Mouse (Mus musculus) WW6 (cell line): ENCODE measurements around the gene Gm45234.
A peak's percentile ranks its signal among the peaks of the same experiment; 100 is the strongest.
"Not testable (repeated sequence)": the region's sequence is repeated elsewhere in the genome, so short reads cannot be mapped to it uniquely, and the experiment has no call there.

ENCODE experiments used
- DNase-seq: peaks from one replicate; pipeline ENCODE4 v3.0.0-alpha.2; 2013; ENCODE audit warnings: low read depth, low spot score

Gm45234 gene

DNA sequence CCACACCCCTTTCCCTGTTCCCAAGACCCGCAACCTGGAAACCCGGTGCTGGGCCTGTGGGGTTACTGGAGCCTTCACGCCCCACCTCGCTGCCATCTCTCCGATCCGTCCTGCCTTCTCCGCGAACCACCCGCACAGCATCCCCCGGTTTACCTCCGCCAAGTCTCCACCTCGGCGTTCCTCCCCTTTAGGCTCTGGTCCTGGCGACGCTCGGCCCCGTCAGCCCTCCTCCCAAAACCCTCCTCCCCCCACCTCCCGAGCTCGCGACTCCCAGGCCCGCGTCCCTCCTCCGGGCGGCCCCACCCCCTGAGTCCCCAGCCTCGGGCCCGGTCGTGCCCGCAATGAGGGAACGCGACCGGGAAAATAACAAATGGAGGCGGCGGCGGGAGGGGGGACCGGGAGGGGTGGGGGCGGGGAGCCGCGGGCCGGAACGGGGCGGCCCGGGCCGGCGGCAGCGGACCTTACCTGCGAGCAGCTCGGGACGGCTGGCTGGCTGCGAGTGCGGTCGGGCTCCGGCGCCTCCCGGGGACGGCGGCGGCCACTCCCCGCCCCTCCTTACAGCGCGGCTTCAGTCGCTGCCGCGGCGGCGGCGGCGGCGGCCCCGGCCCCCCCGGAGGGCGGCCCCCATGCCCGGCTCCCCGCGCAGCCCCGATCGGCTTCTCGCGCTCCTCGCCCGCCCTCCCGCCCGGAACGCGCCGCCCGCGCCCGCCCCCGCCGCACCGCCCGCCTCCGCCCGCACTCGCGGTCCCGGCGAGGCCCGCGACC lies at the start of gene Gm45234, which contains the start of gene Atn1:
TSS of gene Gm45234 (minus strand) at position 191 of the 765 bp plus-strand sequence.
TSS of gene Atn1 (minus strand) at position 694 of the 765 bp plus-strand sequence.
- no peak for DNase-seq

DNA sequence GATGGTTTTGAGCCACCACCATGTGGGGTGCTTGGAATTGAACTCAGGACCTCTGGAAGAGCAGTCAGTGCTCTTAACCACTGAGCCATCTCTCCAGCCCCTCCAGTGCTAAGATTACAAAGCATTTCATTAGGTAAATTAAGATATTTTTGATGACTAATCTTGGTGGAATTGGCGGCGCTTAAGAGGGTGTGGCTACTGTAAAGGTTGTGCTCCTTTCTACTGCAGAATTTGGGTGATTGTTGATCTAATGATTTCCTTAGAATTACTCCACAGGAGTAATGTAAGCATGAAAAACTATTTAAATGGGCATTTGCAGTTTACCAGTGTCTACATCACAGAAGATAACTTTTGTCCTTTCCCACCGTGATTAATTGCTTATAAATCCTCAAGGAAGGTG lies 48.5 kb upstream of the Gm45234 start:
- DNase-seq, result no peak

DNA sequence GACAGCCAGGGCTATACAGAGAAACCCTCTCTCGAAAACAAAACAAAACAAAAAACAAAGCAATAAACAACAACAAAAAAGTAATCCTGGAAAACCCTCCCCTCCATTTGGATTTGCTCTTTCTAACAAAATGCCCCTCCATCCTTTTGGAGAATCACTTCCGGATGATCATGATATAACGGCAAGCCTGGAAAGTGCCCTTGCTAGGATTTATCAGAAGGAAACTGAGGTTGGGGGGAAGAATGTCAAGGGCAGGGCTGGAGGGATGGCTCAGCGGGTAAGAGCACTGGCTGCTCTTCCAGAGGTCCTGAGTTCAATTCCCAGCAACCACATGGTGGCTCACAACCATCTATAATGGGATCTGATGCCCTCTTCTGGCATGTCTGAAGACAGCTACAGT lies 47.9 kb upstream of the Gm45234 start:
- DNase-seq, result not testable (repeated sequence)

DNA sequence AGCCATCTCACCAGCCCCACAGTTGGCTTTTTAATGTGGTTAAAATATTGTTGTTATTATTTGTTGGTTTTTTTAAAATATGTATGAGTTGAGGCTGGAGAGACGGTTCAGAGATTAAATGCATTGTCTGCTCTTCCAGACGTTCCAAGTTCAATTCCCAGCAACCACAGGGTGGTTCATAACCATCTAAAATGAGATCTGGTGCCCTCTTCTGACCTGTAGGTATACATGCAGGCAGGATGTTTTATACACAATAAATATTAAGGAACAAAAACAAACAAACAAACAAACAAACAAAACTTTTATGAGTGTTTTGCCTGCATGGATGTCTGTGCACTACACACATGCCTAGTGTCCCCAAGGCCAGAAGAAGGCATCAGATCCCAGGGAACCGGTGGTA lies 47.2 kb upstream of the Gm45234 start:
- no peak for DNase-seq

DNA sequence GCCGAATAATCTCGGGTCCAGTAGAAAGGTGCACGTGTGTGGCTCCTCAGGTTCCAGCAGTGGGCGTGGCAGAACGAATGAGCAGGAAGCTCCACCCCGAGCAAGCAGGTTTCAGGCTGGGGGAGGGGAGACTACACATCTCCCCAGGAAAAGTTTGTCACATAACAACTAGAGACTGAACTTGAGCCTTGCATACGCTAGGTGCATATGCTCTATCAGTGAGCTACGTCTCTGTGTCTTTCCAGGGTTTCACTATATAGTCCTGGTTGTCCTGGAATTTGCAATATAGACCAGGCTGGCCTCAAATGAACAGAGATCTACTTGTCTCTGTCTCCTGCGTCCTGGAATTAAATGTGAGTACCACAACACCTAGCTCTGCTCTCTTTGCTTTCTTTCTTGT lies 46.6 kb upstream of the Gm45234 start:
- DNase-seq, result not testable (repeated sequence)

DNA sequence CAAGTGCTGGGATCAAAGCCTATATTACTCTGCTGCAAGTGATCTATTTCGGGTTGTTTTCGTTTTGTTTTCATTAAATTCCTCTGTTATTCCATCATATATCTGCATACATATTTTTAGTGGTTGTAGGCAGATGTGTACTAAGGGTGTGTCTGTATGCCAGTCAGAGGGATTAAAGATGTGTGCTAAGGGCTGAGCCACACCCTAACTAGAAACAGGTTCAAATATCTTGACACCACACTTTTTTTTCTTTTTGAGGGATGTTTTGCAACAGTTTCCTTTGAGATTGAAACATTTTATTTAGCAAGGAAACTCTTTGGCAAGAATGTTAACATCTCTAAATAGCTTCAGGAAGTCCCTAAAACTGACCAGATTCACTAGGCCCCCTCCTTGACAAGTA lies 40.4 kb upstream of the Gm45234 start:
- DNase-seq, result no peak

DNA sequence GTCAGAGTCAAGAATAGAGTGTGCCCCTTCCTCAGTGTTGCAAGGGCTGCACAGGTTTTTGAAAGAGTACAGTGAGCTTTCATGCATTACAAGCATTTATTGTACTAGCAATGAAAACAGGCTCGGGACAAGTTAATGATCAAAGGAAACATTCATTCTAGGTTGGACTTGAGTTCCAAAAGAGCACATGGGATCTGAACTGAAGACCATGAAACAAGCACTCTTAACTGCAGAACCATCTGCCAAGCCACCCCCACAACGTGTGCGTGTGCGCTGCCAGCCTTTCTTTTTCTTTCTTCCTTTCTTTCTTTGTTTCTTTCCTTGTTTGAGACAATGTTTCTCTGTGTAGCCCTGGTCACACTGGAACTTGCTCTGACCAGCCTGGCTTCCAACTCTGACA lies 40.0 kb upstream of the Gm45234 start:
- DNase-seq, result no peak

DNA sequence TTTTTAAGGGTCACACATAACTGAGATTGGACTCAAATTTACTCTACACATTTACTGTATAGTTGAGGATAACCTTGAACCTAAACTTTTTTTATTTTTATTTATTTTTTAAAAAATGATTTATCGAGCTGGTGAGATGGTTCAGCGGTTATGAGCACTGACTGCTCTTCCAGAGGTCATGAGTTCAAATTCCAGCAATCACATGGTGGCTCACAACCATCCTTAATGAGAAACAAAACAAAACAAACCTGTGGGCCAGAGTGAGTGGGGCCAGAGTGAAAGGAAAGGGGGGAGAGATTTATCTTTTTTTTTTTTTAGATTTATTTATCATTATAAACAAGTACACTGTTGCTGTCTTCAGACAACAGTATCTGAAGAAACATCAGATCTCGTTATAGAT lies 36.1 kb upstream of the Gm45234 start:
- DNase-seq, result no peak

DNA sequence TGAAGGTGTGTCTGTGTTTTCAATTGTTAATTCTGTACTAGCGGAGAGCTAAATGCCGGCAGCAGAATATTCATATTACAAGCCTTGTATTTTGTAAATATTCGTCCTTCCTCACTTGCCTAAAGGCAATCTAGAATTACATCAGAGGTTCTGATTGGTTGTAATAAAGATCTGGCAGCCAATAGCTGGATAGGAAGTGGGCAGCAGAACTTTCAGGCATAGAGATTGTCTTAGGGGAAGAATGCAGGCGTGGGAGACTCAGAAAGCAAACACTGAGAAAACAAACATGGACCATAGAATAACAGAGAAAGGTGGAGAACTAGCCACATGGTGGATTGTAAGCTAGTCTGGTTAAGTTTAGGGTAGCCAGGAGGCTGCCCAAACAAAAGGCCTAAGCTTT lies 34.3 kb upstream of the Gm45234 start:
- DNase-seq, result no peak

DNA sequence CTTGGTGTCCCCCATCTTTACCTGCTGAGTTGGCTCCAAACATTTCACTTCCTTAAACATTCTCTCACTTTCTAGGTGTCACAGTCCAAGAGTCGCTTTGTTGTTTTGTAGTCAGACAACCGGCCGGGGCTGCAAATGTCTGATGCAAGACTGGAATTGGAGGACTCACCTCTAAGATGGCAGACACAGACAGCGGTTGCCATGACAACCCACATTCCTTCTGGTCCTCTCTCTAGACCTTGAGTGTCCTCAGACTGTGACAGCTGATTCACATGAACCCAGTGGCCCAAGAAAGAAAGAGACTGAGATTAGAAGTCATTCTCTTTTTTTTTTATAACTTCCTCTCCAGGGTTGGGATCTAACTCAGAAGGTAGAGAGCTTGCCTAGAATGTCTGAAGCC lies 33.7 kb upstream of the Gm45234 start:
- no peak for DNase-seq

DNA sequence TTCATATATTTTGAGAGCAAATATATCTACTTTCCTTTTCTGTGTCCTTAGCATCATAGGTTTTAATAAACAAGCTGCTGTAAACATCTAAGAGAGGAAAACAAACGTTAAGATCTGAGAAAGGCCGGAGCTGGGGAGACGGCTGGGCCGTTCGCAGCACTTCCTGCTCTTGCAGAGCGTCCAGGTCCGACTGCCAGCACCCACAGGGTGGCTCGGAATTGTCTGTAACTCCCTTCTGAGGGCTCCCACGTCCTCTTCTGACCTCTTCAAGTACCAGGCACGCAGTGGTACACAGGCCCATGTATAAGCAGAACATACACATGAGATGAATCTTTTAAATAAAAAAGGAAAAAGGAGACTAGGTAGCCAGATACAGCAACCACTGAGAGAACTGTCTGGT lies 31.9 kb upstream of the Gm45234 start:
- no peak for DNase-seq

DNA sequence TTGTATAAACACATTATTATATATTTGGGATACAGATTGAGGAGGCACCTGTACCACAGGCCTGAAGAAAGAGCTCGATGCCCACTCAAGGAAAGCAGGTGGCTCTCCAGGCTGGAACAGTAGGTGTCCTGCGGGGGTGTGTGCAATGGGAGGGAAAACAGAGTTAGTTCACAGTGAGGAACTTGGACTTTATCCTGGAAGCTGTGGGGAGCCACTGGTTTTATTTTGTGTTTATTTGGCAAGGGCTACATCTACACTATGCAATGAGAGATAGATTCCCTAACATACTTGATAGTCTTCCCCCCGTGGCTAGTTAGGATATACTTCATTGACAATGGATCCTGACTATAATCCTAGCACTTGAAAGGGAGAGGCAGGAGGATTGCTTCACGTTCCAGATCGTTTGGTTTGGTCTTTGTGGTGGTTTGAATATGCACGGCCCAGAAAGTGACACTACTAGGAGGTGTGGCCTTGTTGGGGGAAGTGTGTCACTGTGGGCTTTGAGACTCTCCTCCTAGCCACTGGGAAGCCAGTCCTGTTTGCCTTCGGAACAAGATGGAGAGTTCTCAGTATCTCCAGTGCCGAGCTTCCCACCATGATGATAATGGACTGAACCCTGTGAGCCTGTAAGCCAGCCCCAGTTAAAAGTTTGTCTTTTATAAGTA lies 31.1 kb upstream of the Gm45234 start:
- no peak for DNase-seq

DNA sequence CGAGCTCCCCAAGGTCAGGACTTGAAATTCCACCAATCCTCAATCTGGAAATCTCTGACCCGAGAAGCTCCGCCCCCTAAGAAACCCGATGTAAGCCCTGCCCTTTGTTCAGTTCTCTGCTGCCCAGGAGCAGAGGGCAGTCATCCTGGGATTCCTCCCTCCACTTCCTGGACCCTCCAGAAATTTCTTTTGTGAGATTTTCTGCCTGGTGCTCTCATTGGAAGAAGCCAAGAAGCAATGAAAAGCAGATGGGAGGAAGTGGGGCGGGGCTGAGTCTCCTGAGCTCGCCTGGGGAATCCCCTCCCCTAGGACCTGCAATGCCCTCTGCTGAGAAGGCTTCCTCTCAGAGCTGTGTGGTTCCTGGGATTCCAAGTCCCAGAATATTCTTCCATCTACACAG lies 26.6 kb upstream of the Gm45234 start:
- peak; percentile 75 for DNase-seq

DNA sequence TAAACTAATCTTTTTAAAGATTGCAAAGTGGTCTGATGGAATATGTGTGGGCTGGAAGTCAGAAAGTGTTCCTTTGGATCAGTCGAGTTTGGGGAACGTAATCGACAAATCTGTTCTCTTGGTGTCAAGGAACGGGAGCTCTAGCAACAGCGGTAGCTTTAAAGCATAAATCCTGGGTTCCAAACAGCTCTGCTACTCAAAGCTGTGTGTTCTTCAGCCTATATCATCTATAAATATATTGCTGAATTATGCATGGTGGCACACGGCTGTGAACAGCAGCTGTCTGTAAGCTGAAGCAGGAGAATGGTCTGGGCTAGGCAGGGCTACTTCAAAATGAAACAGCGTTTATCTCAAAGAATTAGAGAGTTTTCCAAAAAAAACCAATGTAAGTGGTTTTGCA lies 25.1 kb upstream of the Gm45234 start:
- DNase-seq, result no peak

DNA sequence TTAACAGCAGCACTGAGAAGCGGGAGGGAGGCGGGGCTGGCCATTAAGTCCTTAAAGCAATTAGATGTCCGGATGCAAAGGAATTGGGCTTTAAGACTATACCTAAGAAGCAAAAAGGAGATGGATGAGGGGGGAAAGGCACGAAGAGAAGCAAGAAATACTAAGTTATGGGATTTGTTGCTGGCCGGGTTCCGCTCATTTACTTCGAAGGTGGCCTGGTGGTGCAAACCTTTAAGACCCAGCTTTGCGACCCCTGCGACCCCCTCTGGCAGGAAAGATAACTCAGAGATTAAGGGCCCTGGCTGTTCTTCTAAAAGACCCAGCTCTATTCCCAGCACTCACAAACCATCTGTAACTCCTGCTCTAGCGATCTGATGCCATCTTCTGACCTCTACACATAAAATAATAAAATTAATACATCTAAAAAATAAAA lies 24.2 kb upstream of the Gm45234 start:
- no peak for DNase-seq

DNA sequence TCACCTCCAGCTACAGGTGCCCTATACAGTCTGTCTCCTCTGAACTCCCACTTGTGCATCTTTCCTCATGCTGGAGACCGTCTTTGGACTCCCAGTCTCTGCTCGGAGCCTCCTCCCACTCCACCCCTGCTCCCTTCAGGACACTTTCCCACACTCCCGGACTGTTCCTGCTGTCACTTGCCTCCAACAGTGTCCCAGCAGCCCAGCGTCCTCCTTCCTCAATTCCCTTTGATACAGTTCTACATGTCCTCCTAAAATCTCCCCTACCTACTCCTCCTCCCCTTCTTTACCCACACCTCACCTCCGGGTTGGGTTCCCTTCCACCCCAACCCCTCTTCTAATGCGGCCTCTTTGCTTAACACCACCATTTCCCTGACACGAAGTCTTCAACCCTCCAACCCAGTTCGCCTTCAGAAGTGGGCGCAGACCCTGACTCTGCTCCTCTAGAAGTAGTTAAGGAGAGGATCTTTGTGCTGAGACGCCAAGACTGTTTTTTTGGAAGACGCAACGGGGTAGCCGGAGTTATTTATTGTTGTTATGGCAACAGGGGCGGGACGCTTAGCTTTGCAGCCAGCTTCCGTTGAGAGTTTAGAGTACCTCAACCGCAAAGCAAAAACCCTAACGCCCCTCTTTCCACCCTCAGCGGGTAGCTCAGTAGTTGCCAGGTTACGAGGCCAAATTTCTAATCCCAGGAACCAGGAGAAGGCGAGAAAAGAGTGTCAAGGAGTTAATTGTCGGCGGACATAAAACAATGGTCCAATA lies 23.6 kb upstream of the Gm45234 start, which contains the start of gene Lrrc23:
TSS of gene Lrrc23 (minus strand) at position 506 of the 762 bp plus-strand sequence.
- DNase-seq, result peak; percentile 61

DNA sequence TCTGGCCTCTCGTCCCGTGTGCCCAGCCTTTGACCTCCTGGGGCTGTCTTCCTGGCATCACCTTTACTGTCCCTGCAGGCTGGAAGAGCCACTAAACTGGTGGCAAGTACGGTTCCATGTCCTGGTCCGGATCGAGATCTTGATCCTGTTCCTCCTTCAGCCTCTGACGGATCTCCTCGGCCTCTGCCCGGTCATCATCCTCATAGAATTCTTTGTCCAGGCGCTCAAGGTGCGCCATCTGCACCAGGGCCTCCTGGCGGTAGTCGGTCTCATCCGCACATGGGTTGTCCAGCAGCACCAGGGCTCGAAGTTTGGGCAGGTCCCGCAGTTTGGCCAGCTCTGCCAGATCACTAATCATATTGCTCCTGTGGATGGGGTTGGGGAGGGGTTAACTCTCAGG lies 14.7 kb upstream of the Gm45234 start:
- no peak for DNase-seq

DNA sequence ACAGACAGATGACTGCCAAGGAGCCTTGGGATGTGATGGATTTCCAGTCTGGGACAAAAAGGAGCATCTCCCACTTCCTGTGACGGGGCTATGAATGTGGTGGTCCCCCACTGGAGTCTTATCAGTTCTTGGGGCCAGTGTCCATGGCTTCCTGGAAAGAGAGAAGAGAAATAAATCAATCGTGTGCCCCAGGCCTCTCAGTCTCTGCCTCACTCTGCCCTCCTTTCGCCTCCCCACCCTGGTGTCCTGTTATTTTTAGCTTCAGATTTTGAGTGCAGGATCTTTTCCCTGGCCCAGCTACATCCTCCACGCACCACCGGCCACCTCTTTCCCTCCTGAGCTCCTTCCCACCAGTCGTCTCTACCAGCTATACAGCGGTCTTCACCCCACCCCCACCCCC lies 14.2 kb upstream of the Gm45234 start:
- no peak for DNase-seq

DNA sequence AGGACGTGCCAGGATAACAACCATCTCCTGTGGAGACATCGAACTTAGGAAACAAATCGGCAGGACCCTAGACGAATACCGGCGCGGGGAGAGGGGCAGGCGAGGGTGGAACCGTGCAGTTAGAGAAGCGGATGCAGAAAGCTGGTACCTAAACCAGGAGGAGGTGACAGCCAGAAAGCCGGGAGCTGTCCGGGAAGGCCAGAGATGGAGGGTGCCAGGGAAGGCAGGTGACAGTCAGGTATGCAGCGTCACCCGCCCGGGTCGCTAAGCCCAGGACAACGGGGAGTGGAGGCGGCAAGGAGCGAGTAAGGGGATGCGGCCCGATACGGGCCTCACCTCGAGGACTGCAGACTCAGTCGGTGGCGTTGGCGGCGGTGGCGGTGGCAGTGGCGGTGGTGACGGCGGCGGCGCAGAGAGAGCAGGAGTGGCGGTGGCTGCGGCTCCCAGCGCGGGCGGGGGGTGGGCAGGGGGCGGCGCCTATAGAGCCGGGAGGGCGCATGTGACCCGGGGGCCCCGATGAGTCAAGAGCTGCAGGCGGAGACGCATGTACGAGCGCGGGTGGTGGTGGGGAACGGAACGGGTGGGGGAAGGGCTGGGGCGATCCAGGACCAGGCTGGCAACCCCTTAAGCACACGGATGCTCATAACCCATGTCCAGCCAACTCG lies 13.4 kb upstream of the Gm45234 start, which contains the start of gene Eno2:
TSS of gene Eno2 (minus strand) at position 573 of the 665 bp plus-strand sequence.
- DNase-seq, result no peak

DNA sequence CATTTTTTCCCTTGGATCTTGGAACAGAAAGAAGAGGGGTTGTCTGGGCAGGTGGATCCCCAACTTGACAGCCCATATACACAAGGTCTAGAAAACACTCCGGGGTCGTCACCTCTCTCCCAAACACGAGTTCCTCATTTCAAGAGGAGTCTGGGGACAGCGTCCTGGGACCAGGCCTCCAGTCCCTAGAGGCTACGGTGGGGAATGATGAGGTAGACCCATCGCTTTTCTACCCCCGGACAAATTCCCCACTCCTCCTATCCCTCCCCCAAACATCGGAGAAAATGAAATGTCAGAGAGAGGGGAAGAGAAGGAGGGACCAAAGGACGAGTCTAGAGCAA lies 12.9 kb upstream of the Gm45234 start:
- no peak for DNase-seq

DNA sequence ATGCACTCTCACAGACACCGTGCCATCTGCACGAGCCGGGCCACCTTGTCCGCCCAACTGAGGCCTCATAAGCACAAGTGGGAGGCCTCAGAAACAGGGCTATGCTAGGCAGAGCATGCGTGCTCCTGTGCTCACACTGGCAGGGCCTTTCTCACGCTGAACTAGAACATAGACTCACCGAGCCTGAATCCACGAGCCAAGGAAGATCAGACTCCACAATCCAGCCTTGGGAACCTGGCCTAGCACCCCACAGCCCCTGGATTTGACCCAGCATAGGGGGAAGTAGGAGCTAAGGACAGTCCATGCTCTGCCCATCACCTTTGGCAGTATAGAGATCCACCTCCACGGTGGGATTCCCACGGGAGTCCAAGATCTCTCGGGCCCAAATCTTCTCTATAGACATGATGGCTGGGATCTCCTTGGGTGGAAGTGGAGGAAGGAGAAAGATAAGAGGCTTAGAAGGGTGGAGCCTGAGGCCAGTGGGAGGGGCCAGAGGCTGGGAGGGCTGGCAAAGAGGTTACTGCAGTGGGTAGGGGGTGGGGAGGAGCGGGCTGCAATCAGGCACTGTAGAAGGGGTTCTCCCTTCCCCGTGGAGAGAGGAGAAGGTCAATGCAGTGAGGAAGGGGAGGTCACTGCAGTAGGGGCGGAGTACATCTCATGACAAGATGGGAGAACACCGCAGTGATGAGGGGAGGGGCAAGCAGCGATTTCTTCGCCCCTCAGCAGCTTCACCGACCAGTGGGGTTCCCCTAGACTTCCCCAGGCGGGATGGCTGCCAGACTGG lies 12.3 kb upstream of the Gm45234 start:
- DNase-seq, result no peak
